Mouse (Mus musculus) heart, postnatal 36 days (tissue): Measurements from ENCODE around the gene Ust. TPM values are rescaled to one million over a fixed set of nuclear protein-coding genes. Genes with fewer than 3 reads are reported as not detected.

ENCODE experiments used
- DNase-seq, 2 experiments: peaks; one replicate each; pipeline ENCODE4 v3.0.0; 2021 to 2022
- intact Hi-C: fragments of 180-260 bp; cut with DNase I; formaldehyde crosslinking; loops from one replicate; pipeline ENCODE4 v1.15.1; 2025
- total RNA-seq, 2 experiments: library from RNA; stranded (reverse); gene quantifications; 2 replicates each; pipeline ENCODE4 v1.2.3; 2021

The Ust gene
- total RNA-seq, 2 experiments from 2014 or later: 1.3 to 2.0 TPM

GRCm38 (mm10) chr10:8233148-8233901 is 285.3 kb downstream of the Ust start:
- no peak for DNase-seq
- intact Hi-C loops: no loop called here

GRCm38 (mm10) chr10:8232535-8232934 is 286.1 kb downstream of the Ust start:
- intact Hi-C loops: no loop called here
- DNase-seq: no peak

DNA sequence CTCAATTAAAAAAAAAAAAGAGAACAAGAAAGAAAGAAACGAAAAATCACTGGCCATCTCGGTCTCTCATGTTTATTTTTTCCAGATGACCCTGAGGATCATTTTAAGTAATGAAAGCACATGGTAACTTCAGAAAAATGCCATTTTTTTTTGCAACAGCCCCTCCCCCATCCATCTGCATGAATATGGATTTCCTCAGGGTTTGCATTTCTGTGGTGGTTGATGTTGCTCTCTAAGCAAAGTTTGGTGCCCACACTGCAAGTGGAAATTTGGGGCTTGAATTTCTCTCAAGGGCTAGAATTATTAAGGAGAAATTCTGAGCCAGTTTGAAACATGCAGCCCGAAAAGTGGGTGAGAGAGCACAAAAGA is 290.3 kb downstream of the Ust start:
- DNase-seq: no peak
- intact Hi-C loops: no loop called here

DNA sequence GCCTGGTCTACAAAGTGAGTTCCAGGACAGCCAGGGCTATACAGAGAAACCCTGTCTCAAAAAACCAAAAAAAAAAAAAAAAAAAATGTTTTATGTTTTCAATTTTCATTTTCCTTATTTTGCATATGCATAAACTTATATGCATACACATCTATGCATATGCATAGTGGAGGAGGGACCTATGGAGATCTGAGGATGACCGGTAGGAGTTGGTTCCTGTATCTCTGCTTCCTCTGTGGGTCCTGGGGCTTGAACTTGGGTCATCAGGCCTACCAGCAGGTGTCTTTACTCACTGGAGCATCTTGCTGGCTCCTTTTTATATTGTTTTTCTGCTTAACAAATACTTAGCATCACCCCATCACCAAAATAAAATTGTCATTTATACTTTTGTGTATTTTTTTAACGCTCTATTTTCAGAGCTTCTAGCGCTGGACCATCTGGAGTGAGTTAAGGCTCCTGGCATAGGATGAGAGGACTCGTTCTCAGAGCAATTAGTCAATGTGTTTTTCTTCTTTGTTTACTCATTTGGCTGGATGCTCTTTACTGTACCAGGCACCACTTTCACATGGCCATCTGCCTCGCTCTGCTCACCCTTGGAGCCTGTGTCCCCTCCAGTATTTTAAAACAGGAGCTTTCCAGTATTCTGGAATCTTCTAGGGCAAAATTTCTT is 290.8 kb downstream of the Ust start:
- intact Hi-C loops: no loop called here

DNA sequence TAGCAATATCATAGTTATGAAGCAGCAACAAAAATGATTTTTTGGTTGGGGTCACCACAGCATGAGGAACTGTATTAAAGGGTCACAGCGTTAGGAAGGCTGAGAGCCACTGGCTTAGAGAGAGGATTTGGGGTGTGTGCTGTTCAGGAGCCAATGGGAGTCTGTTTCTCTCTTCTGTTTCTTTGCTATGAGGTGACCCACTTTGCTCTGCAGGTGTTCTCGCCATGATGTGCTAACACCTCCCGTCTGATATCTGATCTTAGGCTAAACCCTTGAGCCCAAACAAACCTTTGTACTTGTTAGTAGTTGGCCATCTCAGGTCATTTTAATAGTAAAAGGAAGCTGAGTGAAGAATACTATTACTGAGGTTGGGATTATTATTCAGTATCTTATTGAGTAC is 292.0 kb downstream of the Ust start:
- DNase-seq: no peak
- intact Hi-C loops: no loop called here

More for the DNA sequence above, 290.8 kb downstream of the Ust start:
- no peak for DNase-seq

DNA sequence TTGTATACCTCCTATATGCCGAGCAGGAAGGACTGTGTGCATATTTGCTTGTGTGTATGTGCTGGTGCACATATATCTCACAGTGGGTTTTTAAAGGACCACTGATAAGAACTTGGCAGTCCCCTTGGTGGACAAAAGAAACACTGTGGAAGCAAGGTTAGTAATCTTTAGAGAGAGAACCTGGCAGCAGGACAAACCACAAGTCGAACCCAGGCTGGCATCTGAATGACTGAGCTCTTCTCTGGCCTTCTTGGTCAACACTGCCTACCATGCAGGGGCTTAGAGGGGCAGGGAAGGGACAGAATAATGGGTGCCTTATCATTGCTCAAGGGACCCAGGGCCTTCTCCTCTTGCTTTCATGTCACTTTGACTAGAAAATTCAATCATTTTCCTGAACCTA is 294.0 kb downstream of the Ust start:
- intact Hi-C loops: no loop called here

GRCm38 (mm10) chr10:8224046-8224445 is 294.6 kb downstream of the Ust start:
- DNase-seq: no peak
- intact Hi-C loops: no loop called here

More for the DNA sequence above, 294.0 kb downstream of the Ust start:
- no peak for DNase-seq

GRCm38 (mm10) chr10:8216946-8217345 is 301.7 kb downstream of the Ust start:
- DNase-seq: no peak
- intact Hi-C loops: no loop called here

DNA sequence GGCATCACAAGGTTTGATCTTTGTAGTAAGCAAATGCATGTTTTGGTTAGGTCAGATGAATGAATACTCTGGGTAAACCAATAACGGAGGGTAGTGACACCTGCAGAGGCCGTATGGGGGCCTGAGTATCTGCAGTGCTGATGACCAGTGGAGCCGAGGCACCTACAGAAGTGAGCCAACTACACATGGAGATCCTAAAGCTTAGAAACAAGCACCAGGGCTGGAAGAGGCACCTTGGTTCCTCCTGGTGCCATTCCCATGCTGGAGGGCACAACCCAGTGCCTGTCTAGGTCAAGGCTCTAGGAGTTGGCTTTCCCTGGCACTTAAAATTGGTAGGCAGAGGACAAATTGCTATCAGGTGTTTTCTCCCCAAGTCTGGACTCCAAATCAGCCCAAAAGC is 303.4 kb downstream of the Ust start:
- no peak for DNase-seq
- intact Hi-C loops: no loop called here

DNA sequence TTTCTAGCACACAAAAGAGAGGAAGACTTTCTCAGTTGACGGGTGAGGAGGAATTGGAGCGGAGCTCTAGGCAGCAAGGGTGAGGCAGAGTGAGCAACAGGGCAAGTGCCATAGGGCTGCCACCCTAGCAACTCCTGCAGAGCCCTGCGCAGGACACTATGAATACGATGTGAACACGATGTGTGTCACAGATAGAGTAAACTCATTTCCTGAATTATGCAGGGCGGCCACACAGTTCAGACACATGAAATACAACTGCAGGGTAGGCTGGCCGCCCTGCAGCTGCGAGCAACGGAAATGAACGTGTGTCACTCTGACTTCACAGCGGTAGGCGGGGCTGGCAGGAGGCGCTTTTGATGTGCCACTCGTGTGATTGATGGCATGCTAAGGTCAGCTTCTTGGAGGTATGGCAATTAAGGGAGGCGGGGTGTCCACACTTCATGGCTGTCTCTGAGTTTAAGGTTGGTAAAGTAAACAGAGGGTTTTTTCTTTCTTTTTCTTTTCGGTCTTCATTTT is 304.7 kb downstream of the Ust start:
- DNase-seq: no peak
- intact Hi-C loops: no loop called here

DNA sequence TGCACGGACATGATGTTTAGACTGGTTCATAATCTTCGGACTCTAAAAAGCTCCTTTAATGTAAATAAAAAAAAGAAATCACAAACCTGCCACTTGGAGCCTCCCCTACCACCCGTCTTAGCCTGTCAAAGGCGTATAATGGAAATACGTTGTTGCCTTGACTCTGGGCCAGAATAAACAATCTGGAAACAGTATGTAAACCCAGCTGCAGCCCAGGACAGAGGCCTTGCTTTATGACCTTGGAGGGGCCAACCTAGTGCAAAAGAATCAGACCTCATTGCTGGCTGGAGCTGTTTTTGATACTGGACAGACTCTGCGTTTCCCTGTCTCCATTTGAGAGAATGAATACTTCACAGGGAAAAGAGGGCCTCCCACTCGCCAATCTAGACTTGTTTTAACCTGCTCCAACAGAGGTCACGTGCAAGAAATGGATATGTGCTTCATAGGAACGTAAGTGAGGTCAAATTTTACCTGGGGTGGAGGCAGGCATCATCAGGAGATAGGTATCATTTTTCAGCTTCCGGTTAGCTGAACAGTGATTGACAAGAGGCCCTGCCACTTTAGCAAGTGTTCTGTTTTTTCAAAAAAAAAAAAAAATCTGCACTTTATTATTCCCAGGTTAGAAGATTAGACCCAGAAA is 305.2 kb downstream of the Ust start:
- intact Hi-C loops: no loop called here
- no peak for DNase-seq

DNA sequence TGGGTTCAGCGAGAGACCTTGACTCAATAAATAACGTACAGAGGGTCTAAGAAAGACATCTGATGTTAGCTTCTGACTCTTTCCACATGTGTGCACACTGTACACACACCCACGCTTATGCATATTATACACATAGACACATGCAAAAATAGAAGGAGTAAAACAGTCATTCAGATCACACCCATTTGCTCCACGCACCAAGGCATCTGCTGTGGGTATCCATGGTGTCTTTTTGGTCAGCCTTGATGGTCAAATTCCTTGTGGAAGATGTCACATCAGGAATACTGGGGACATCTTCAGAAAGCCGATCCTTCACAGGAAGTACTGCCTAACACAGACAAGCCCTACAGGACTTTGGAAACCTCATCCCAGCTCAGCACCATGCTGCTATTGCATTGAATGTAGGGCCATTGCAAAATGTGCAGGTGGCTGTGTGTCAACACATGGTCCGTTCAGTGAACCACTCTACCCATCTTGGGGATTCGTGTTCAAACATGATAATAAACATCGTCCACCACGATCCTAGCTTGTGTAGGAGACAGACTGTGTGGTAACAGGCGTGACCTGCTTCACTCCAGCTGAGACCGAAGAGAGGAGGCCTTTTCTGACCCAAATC is 305.9 kb downstream of the Ust start:
- intact Hi-C loops: no loop called here
- no peak for DNase-seq

GRCm38 (mm10) chr10:8211694-8212093 is 306.9 kb downstream of the Ust start:
- DNase-seq: no peak
- intact Hi-C loops: no loop called here

DNA sequence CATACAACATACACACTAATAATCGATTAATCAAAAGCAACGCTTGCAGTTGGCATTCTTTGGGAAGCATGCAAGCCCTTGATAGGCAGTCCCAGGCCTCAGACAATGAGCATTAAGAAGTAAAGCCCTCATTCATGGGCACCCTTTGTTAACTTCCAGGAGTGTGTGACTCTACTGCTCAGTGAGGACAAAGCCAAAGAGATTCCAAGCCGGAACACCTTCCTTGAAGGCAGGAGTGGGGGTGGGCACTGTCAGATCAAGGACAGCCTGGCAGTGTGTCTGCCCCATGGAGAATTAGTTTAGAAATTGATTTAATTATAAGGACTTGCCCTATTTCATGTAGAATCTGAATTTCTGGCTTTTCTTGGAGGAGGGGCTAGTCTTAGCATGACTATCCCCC is 308.3 kb downstream of the Ust start:
- intact Hi-C loops: no loop called here
- DNase-seq: no peak

- DNase-seq: no peak
- intact Hi-C loops: no loop called here
These were observed 311.3 kb downstream of the Ust start for GRCm38 (mm10) chr10:8207358-8207757.

DNA sequence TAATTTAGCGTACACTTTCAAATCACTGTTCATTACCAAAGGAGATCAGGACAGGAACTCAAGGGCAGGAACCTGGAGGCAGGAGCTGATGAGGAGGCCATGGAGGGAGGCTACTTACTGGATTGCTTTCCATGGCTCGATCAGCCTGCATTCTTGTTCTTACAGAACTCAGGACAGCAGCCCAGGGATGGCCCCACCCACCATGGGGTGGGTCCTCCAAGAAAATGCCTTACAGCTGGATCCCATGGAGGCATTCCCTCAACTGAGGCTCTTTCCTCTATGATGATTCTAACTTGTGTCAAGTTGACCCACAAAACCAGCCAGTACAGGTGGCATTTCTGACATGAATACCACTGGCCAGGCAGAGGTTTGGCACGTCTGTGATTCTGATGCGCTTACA is 314.9 kb downstream of the Ust start:
- intact Hi-C loops: no loop called here
- DNase-seq: no peak

GRCm38 (mm10) chr10:8199816-8200215 is 318.8 kb downstream of the Ust start:
- intact Hi-C loops: no loop called here
- DNase-seq: no peak

- DNase-seq: no peak
- intact Hi-C loops: no loop called here
These were observed 319.4 kb downstream of the Ust start for GRCm38 (mm10) chr10:8199026-8199756.

GRCm38 (mm10) chr10:8197661-8198060 is 321.0 kb downstream of the Ust start:
- intact Hi-C loops: loop anchor here (2.0 kb wide), 1 partner anchor 43 kb away; no protein-coding TSS in a partner anchor

DNA sequence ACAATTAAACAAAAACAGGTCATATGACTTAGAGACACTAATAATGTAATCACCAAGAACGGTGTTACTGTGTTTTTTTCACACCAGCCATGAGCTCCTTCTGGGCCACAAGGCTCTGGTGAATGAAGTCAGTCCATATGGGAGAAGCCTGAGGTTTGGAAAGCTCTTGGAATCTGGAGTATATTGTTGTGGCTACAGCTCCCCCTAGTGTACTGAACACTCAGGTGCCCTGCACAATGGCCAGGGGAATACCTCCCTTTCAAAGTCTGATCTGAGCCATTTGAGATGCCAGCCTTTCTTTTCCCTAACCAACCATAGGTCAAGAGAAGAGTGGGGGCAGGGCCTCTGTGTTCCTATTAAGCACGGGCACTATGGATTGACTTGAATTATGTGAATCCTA is 322.3 kb downstream of the Ust start:
- DNase-seq: peak; percentile 56 to 61
- intact Hi-C loops: loop anchor here (1.0 to 2.0 kb wide), 3 partner anchors 45 to 386 kb away; no protein-coding TSS in a partner anchor

More at GRCm38 (mm10) chr10:8197661-8198060, 321.0 kb downstream of the Ust start:
- DNase-seq: no peak
